10 mouse cellular contexts compared by ENCODE assay signal in genomic region chr13:71158300-71158860, GRCm38 (mm10).
A peak's percentile ranks its signal among the peaks of the same experiment; 100 is the strongest.
DNase-seq lines count a peak whose midpoint lies in the region; ATAC-seq and TF ChIP-seq lines count a peak whose summit lies in the region.
"Had no signal": no experiment of that assay in that cellular context is flagged by ENCODE, and none has a peak within 500 bp of the region (broad histone marks: within the 10 kb centered on the region; RNA-seq: fewer than 3 reads in every experiment).

No protein-coding gene starts in this region.

- no peaks in the 10 kb centered on the region for H3K36me3 ChIP-seq in forebrain, embryonic 10.5 days (replicated peaks)
- no peaks in the 10 kb centered on the region for H3K36me3 ChIP-seq in hindbrain, postnatal 0 days (ENCODE audit: insufficient read depth, low read length)
- no peaks in the 10 kb centered on the region for H3K36me3 ChIP-seq in intestine, embryonic 15.5 days
- H3K36me3 ChIP-seq: limb, embryonic 13.5 days had no signal

- H3K4me2 ChIP-seq in hindbrain, postnatal 0 days (ENCODE audit: low read depth, low read length) = peak overlapping the region; percentile 43
- H3K4me2 ChIP-seq in intestine, embryonic 15.5 days (replicated peaks) = no peak overlapping the region
- H3K4me2 ChIP-seq: limb, embryonic 13.5 days had no signal

- no peak overlapping the region for H3K27ac ChIP-seq in forebrain, embryonic 10.5 days
- H3K27ac ChIP-seq in hindbrain, postnatal 0 days = no peak overlapping the region
- H3K27ac ChIP-seq in intestine, embryonic 15.5 days = no peak overlapping the region
- H3K27ac ChIP-seq: limb, embryonic 13.5 days had no signal

- peak; percentile 51 for DNase-seq in left cerebral cortex, postnatal 4 days
- DNase-seq in left cerebral cortex, postnatal 36 days (ENCODE audit: low spot score in 2 of 2) = no peak
- DNase-seq in forebrain, embryonic 10.5 days (ENCODE audit: extremely low spot score, low spot score) = peak; percentile 60
- peak; percentile 65 for DNase-seq in hindbrain, postnatal 0 days (ENCODE audit: low spot score)
- DNase-seq in retina, postnatal 1 day = peak; percentile 90
- DNase-seq in gastrocnemius, postnatal 4 days (ENCODE audit: low spot score in 2 of 2) = no peak
- no peak for DNase-seq in cerebellum, adult 8-10 months

- intact Hi-C loops in left cerebral cortex, postnatal 4 days (cut with DNase I) = no loop called here
- intact Hi-C loops in left cerebral cortex, postnatal 36 days (cut with DNase I) = no loop called here

- H3K4me1 ChIP-seq in forebrain, embryonic 10.5 days = peaks cover 23% of the 10 kb centered on the region
- 0 out of 2 replicates have a peak, but pooled peaks cover 6% of the 10 kb centered on the region for H3K4me1 ChIP-seq in hindbrain, postnatal 0 days (ENCODE audit: insufficient read depth, low read length)
- no peaks in the 10 kb centered on the region for H3K4me1 ChIP-seq in intestine, embryonic 15.5 days (replicated peaks)
- H3K4me1 ChIP-seq: limb, embryonic 13.5 days had no signal

- no peaks in the 10 kb centered on the region for H3K9me3 ChIP-seq in forebrain, embryonic 10.5 days
- no peaks in the 10 kb centered on the region for H3K9me3 ChIP-seq in hindbrain, postnatal 0 days (ENCODE audit: low read length)
- no peaks in the 10 kb centered on the region for H3K9me3 ChIP-seq in intestine, embryonic 15.5 days
- H3K9me3 ChIP-seq: limb, embryonic 13.5 days had no signal

- TF ChIP-seq CTCF in hindbrain, postnatal 0 days (IDR thresholded peaks at IDR 0.05; ENCODE audit: low read depth) = no peak

- no peak overlapping the region for H3K9ac ChIP-seq in hindbrain, postnatal 0 days (replicated peaks; ENCODE audit: low read length)
- no peak overlapping the region for H3K9ac ChIP-seq in intestine, embryonic 15.5 days
- H3K9ac ChIP-seq: limb, embryonic 13.5 days had no signal

- 27% methylated on average over 13 of the region's 13 CpGs for WGBS in forebrain, embryonic 10.5 days
- 12% methylated on average over 13 of the region's 13 CpGs for WGBS in hindbrain, postnatal 0 days
- WGBS in intestine, embryonic 15.5 days = 66% methylated on average over 13 of the region's 13 CpGs

- H3K4me3 ChIP-seq in forebrain, embryonic 10.5 days = peak overlapping the region; percentile 13
- H3K4me3 ChIP-seq in hindbrain, postnatal 0 days (ENCODE audit: low read length) = peak overlapping the region; percentile 11
- no peak overlapping the region for H3K4me3 ChIP-seq in intestine, embryonic 15.5 days (replicated peaks)
- H3K4me3 ChIP-seq: limb, embryonic 13.5 days had no signal

- ATAC-seq in hindbrain, postnatal 0 days = peak; percentile 86
- no peak for ATAC-seq in intestine, embryonic 15.5 days
- ATAC-seq: intestine, embryonic 16.5 days had no signal

- H3K27me3 ChIP-seq in forebrain, embryonic 10.5 days (ENCODE audit: poor library complexity, severe bottlenecking) = peaks cover 97% of the 10 kb centered on the region
- 0 out of 2 replicates have a peak, but pooled peaks cover 4% of the 10 kb centered on the region for H3K27me3 ChIP-seq in hindbrain, postnatal 0 days (ENCODE audit: insufficient read depth, low read length)
- H3K27me3 ChIP-seq in intestine, embryonic 15.5 days (replicated peaks) = no peaks in the 10 kb centered on the region
- H3K27me3 ChIP-seq: limb, embryonic 13.5 days had no signal

Comparison
In these comparisons a context has a peak if more than half of its experiments do, and no peak if none do; other contexts are left out.
1. DNase-seq: peak in left cerebral cortex, postnatal 4 days (single experiment), forebrain, embryonic 10.5 days (single experiment), hindbrain, postnatal 0 days (single experiment) and retina, postnatal 1 day (single experiment); none in left cerebral cortex, postnatal 36 days (0 of 2), gastrocnemius, postnatal 4 days (0 of 2) and cerebellum, adult 8-10 months (single experiment).